Mouse (Mus musculus): ENCODE data around the gene Zgrf1.

Gene Zgrf1

DNA sequence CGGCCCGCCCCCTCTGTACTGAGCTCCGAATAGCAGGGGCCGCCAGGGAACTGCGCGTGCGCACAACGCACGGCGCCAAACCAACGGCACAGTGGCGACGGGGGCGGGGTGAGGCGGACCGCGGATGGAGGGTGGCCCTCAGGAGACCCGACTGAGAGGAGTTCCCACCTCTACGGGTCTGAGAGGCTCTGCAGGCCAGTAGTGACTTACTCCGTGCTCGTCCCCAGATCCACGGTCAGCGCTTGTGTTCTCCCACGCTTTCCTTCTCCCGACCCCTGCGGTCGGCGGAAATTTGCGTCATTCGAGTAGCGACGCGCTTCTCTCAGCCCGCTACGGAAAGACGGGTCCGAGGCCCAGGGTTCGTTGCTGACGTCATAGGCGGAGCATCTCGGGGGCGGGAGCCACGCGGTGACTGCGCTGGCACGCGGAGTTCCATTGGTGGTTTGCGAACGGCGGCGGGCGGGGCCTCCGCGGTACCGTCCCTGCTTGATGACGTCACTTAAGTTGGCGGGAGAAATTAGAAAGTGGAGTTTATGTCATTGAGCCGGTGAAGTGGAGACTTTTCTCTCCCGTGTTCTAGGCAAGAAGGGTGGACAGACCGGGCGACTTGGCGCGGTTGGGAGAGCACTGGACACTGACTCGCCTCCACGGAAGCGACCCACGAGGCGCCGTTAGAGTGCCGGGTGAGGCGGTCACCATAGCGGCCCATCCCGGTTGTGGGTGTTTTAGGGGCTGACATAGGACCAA, at the start of gene Zgrf1, which contains the start of gene Larp7:
Gene Zgrf1, plus strand, starts transcription at position 517 of the 747 bp plus-strand sequence.
Gene Larp7, minus strand, starts transcription at position 377 of the 747 bp plus-strand sequence.
- peak; percentile 98 to 99 for DNase-seq

DNA sequence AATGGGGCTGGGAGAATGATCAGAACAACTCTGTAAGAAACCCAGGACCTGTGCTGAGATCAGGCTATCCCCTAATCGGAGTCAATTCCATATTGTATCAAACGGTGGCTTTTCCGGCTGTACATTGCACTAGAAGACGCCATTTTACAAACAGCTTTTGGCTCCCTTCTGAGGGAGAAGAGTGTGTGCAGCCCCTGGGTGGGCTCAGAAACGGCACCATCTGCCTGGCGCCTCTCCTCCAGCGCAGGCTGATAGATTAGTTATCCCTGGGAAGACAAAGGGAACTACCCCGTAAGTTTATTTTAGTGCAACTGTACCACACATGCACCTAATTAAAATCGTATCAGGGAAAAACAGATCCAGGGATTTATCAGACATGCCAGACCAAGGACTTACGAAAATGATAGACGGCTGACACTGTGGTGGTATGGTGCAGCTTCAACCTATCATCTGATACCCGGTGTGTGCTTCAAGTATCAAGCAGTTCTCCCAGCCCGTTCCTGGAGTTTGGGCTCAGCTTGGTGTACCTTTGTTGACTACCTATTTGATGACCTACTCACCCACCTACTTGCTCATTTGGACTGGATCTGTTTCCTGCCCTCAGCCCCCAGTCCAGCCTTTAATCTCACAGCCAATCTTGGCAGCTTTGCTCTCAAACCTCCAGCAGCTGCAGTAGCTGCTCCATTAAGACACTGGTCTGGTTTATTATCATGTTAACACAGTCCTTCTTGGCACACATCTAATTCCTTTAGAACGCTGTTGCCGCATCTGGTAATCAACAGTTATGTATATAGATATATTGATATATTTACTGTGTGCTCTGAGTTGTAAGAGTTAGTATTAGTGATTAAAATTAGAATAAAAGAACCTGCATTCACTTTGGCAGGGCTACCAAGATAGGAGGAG, 45.2 kb upstream of the Zgrf1 start:
- DNase-seq: no peak

DNA sequence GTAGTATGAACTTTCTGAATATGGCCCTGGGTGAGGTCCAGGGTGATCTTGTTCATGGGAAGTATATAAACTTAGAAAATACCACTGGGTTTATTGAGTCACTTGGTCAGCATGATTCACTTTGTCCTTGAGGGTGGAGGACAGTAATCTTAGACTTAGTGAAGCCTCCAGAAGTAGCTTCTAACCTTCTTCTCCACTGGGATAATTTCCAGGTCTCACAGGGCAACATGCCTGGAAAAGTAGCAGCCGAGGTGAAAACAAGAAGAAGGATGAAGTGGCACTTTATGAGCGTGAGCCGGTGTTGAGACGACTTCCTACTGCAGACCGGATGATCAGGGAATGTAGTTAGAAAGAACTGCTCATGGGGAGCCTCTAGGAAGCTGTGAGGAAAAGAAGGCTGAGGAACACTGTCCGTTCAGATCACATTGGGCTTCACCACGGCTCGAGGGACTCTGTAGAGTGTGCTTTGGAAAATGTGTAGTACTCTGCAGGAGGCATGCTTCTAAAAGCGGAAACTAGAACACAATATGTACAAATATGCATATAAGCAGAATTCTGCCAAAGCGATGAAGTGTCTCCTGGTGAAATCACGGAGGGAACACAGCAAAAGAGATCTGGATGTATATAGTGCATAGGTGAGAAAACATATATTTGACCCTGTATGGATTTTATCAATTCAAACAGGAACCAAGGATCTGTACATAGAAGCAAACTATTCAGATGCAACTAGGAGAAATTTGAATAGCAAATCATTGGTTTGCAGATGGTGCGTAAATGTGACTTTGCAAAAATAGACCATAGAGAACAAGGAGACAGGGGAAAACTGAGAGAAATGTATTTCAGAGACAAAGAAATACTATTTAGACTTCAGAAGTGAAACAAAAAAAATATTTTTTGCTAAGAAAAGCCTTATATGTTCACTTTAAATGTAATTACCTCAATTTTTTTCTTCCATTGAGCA, 41.2 kb upstream of the Zgrf1 start:
- no peak for DNase-seq

DNA sequence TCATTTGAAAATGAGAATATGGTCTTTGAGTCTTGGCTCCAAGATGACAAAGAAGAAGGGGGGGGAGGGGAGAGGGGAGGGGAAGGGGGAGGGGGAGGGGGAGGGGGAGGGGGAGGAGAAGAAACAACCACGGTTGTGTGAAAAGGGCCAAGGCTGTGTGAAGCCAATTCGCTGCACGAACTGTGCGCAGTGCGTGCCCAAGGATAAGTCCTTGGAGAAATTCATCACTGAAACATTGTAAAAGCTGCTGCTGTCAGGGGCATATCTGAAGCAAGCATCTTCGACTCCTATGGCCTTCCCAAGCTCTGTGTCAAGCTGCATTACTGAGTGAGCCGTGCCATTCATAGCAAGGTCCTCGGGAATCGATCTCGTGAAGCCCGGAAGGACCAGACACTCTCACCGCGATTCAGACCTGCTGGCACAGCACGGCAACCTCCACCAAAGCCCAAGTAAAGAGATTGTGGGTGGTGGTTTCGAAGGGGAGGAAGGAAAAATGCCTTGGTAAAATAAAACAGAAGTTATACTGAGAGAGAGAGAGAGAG, 40.4 kb upstream of the Zgrf1 start:
- DNase-seq: no peak

DNA sequence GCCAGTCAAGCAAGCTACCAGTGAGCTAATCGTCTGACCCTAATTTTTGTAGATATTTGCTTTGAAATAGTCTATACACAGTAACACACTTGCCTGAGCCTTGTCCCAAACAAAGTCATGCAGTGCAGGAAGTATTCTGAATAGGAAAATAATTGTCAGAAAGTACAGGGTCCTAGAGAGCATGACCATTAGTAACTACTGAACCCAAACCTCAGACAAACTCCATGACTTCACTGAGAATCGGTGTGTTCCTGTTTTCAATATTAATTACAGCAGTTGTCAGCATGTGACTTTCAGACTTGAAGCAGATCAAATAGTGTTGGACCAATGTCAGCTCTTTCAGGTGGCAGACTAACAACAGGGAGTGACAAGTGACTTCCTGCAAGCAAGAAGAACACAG, 39.6 kb upstream of the Zgrf1 start:
- no peak for DNase-seq

DNA sequence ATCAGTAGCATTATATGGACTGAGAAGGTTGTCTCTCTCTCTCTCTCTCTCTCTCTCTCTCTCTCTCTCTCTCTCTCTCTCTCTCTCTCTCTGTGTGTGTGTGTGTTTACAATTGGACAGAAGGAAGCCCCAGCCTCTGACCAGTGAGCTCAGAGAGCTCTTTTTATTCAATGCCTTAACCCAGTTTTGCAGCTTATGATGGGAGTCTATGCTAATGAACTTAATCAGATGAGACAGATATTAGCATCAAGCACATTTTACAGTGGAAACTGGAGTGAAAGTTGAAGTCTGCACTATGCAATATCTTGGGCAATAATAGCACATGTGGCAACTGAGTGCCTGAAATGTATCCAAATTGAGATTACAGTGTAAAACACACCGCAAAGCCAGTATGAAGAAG, 38.0 kb upstream of the Zgrf1 start:
- no peak for DNase-seq

DNA sequence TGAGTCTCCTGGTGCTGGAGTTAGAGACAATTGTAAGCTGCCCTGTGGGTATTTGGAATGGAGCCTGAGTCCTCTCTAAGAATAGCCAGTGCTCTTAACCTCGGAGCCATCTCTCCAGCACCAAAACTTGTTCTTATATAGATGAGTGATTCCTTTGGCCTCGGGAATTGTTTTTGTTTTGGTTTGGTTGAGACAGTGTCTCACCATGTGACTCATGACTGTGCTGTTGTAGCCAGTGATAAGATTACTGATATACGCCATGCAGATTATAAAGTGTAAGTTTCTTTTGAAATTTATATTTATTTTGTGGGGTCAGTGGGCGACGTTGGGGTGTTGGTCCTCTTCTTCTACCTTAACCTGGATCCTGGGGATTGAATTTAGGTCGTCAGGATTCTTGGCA, 33.0 kb upstream of the Zgrf1 start:
- DNase-seq: no peak

DNA sequence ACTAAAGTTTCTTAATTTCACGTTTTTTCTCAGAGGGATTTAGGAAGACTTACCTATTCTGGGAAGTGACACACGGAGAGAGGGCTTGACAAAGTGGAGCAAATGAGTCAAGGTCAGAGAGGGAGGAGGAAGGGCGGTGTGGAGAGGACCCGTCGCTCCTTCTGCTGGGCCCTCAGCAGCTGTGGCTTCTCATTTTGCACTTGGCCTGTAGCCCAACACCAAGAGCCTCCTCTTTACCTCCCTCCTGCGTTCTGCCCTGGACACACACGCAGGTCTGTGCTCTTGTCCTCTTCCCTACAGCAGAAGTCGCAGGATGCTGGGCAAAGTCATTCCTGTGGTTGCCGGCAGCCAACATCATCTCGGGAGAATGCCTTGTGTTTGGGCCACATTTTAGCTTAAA, 32.1 kb upstream of the Zgrf1 start:
- no peak for DNase-seq

DNA sequence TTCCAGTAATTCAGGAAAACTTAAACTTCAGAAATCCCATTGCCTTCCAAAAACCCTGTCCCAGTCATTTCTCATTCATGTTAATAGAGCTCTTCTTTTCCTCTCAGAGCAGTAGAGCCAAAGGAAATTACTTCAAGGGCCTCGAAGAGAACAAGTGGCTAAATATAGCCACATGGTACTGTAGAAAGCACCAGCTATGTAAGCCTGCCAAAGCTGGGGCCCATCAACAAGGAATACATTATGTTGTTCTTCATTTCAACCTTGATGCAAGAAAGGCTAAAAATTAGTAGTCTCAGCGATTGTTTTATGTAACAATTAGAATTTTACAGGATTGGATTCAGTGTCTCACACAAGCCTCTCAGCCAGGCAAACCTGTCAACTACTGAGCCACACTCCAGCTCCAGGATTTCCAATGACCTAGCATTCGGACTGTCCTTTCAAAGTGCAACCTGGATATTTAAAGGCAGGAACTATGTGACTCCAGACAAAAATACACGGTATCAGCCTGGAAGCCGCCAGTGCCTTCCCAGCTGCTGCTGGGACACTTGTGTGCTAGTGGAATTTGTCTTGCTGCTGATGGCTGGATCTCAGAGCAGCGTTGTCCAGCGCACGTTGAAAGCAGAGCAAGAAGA, 28.0 kb upstream of the Zgrf1 start:
- no peak for DNase-seq

DNA sequence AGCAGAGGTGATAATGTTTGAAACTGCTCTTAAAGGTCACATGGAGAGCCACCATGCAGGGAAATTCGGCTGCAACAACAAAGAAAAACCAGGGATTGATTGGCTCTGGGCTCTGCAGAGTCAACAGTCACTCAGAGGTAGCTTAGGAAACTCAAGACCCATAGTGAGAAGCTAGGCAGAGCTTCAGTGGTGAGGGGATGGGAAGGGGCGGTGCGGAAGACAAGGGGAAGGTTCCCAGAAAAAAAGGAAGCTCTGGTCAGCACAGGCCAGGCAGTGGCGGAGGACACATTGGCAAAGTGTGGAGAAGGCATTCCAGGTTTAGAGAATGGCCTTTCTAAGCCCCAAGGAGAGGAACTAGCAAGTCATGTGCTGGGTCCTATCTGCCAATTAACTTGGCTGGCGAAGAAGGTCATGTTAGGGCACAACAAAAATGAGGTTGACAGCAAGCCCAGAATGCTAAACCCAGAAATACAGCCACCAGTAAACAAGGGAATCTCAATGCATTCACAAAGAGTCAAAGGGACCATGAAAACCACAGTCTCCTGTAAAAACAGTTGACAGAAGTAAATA, 25.7 kb upstream of the Zgrf1 start:
- no peak for DNase-seq

DNA sequence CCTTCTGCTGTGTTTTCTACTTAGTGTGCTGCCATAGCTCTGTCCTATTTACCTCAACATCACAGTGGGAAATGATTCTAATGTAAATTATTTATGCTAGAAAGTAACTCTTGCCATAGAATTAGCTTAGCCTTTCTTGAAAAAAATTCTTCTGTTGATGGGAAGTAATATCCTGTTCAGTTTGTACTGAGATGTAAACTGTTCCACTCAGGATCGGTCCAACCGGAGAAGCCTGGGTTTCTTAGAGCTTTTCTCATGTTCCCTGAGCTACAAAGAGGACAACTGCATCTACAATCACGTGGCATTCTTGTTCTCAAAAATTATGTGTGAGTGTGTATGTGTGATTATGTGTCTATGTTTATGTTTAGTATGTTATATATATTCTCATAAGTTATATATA, 24.1 kb upstream of the Zgrf1 start:
- no peak for DNase-seq

DNA sequence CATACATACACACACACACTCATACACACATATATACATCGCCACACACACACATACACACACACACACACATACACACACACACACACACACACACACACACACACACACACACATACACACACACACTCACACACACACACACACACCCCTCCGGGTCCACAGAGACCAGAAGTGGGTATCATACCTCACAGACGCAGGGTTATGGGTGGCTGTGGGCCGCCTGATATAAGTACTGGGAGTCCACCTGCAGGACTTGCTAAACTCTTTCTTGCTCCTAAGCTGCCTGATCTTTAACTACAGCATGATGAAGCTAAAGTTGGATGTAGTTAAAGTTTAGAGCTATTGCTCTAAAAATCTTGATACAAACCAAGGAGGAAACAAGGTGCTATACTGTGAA, 23.5 kb upstream of the Zgrf1 start:
- no peak for DNase-seq

DNA sequence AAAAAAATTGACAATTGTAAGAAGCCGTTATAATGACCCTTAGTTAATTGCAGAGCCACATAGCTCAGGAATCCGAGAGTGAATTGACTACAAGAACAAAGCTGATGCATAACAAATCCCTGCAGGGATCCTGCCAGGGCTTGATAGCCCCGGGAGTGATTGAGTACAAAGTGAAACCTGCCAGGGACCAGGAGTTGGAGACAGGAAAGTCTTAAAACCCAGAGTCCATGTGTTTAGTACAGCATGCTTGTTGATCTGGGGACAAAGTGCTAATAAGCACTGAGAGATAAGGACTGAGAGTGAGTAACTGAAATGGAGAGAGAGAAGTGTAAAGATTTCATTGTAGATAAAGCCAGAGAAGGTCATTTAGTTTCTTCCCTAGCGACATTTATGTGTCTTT, 23.0 kb upstream of the Zgrf1 start:
- DNase-seq: no peak

DNA sequence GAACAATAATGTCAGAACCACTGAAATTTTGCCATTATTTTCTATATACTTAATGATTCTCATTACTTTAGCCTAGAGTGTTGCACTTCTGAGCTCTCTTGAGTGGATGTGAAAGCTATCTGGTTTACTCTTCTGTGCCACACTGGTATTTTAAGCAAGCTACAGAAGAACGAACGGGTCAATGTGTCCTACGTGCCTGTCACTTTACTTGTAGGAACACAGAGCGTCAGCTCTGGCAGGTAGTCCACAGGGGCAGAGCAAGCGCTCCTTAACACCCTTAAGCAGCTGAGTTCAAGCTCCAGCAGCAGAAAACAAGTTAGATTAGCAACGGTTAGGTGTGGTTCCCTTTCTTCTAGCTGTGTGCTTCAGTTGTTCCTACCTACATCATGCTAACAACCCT, 14.1 kb upstream of the Zgrf1 start:
- no peak for DNase-seq

DNA sequence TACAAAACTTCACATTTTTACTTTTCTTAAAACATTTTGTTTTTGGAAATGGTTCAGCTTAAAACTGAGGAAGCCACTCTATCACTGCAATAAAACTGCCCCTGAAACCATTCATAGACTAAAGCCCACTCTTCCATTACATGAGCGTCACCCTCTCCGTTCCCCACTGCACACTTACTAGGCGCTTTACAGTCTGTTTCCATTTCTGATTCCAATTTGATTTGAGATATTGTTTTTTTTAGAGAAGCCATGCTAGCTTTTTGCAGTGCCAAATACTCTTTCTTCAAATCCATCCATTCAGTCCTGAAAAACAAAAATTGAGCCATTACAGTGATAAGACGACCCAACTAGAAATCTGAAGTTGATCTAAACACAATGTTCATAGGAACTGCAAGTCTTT, 9.3 kb upstream of the Zgrf1 start:
- DNase-seq: no peak

DNA sequence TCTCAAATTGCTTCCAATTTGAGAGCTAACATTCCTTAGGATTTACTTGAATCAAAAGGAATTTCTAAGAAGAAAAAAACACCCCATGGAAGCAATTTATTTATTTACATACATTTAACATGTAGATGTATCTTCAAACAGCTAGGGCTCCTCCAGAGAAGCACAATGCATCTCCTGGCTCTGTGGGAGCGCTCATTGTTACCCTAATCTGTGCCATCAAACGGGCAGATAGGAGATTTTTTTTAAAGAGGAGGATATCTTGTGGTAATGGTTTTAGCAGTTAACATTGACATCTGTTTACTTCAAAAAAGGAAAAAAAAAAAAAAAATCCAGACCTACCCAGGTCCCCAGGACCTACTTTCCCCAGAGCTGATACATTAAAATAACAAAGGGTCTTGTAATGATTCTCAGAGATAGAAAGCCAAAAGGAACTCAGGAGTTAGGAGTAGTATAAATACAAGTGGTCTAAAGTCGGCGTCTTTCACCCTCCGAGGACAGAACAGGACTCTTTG, 8.6 kb upstream of the Zgrf1 start:
- DNase-seq: no peak

DNA sequence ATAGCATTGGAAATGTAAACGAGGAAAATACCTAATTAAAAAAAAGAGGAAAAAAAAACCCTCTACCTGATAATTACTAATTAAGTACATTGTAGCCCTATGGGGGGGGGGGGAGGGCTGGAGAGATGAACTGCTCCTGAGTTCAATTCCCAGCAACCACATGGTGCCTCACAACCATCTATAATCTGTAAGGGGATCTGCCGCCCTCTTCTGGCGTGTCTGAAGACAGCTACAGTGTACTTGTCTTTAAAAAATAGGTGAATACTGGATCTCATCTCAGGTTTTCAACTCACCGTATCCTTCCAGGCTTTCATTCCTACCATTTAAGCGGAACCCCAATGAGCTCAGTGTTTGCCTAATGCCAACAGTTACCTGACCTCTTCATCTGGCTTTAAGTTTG, 5.4 kb upstream of the Zgrf1 start:
- DNase-seq: peak; percentile 9 to 56

DNA sequence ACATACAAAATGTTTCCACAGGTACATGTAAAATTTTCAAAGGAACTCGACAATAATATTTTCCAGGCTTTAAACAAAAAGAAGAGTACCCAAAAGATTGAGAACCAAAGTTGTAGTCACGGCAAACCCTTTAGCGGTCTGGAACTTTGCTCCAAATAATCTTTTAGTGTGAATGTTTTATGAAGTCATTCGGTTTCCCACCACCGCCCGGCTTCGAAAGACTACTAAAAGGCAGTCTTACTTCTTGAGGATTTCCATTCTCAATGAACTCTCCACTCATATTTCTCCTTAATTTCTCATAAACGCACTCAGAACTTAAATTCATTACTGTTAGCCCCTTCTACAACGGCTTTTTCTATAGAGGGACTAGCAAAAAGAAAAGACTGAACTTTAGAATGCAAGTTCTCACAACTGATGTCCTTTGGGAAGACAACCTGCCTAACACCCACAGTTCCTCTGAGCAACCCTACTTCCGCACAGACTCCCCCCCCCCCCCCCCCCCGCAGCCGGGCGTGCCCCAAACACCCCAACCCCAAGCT, 786 bp upstream of the Zgrf1 start:
- peak in 1 of 2 experiments; percentile 22 for DNase-seq

DNA sequence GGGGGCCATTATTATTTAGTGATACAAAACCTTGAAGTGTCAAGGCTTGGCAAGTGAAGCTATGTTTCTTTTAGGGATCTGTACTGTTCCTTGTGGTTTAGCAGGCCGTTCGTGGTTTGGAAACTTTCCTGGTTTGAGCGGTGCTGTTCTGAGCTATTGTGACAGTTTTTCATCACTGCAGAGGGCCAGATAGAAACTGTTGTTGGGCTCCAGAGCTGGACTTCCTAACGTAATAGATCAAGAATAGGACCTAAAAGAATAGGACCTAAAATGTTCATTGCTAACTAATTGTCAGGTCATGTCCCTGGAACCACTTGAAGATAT, 393 bp downstream of the Zgrf1 start:
- DNase-seq: no peak

DNA sequence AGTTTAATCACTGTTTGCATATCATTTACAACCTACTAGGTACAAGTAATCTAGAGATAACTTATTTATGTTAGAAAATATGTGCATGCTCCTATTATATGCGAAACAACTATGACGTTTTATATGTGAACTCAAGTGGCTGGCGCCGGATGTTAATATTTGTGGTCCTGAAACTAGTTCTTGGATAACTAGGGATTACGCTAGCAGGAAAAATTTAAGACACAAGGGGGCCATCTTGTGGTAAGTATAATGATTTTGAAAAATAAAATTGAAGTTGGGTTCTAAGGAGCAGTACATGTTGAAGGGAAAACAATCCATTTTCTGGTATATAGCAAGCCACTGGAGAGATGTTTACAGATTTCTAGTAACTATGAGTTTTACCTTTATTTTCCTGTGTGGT, 1.4 kb downstream of the Zgrf1 start:
- no peak for DNase-seq

DNA sequence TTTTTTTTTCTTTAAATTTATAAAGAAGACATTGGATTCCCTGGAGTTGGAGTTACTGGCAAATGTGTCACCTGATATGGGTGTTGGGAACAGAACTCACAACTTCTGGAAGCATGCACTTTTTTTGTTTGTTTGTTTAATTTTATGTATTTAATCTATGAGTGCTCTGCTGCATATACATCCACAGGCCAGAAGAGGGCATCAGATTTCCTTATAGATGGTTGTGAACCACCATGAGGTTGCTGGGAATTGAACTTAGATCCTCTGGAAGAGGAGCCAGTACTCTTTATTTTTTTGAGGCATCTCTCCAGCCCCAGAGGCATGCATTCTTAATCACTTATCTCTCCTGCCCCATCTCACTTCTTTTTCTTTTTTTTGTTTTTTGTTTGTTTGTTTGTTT, 4.9 kb downstream of the Zgrf1 start:
- DNase-seq: no peak
